Mouse (Mus musculus): Measurements from ENCODE around the gene Paqr9. TPM values are rescaled to one million over a fixed set of nuclear protein-coding genes. Genes with fewer than 3 reads are reported as not detected.

Paqr9 gene
- total and polyA plus RNA-seq, 2 experiments from 2014 or later, result 6.3 to 26.0 TPM

- Histone ChIP-seq H3K4me2 (ENCODE audit: low read depth) (no peak overlapping the region), H3K4me3 (ENCODE audit: low read depth, low read length) (no peak overlapping the region), H3K9me3 (ENCODE audit: low read length) (no peaks in the 10 kb centered on the region), H3K27me3 (ENCODE audit: insufficient read depth, low read length) (no peaks in the 10 kb centered on the region), H3K36me3 (ENCODE audit: insufficient read depth) (no peaks in the 10 kb centered on the region), H3K9ac (no peak overlapping the region), H3K4me1 (ENCODE audit: insufficient read depth) (no peaks in the 10 kb centered on the region), H3K27ac (ENCODE audit: low read depth, low read length) (no peak overlapping the region)
- DNase-seq (no peak), ATAC-seq (no peak)
- 60% methylated on average over 7 of the region's 7 CpGs for WGBS
- TF ChIP-seq CTCF (IDR thresholded peaks at IDR 0.05; ENCODE audit: low read depth), result no peak
Observed at GRCm38 (mm10) chr9:95546679-95547078, 12.8 kb upstream of the Paqr9 start.

GRCm38 (mm10) chr9:95549626-95550411 lies 9.6 kb upstream of the Paqr9 start:
- ATAC-seq, result no peak
- Histone ChIP-seq H3K27ac (ENCODE audit: low read depth, low read length) (no peak overlapping the region), H3K9me3 (ENCODE audit: low read length) (no peaks in the 10 kb centered on the region), H3K9ac (no peak overlapping the region), H3K27me3 (ENCODE audit: insufficient read depth, low read length) (no peaks in the 10 kb centered on the region), H3K36me3 (ENCODE audit: insufficient read depth) (no peaks in the 10 kb centered on the region), H3K4me3 (ENCODE audit: low read depth, low read length) (no peak overlapping the region), H3K4me1 (ENCODE audit: insufficient read depth) (no peaks in the 10 kb centered on the region), H3K4me2 (ENCODE audit: low read depth) (no peak overlapping the region)
- DNase-seq, result no peak
- 73% methylated on average over 15 of the region's 15 CpGs for WGBS
- no peak for TF ChIP-seq CTCF (IDR thresholded peaks at IDR 0.05; ENCODE audit: low read depth)

GRCm38 (mm10) chr9:95550856-95551774 lies 8.3 kb upstream of the Paqr9 start:
- DNase-seq (no peak), ATAC-seq (no peak)
- Histone ChIP-seq H3K4me3 (ENCODE audit: low read depth, low read length) (no peak overlapping the region), H3K9me3 (ENCODE audit: low read length) (no peaks in the 10 kb centered on the region), H3K27ac (ENCODE audit: low read depth, low read length) (no peak overlapping the region), H3K4me1 (ENCODE audit: insufficient read depth) (no peaks in the 10 kb centered on the region), H3K27me3 (ENCODE audit: insufficient read depth, low read length) (no peaks in the 10 kb centered on the region), H3K4me2 (ENCODE audit: low read depth) (no peak overlapping the region), H3K9ac (no peak overlapping the region), H3K36me3 (ENCODE audit: insufficient read depth) (no peaks in the 10 kb centered on the region)
- TF ChIP-seq CTCF (IDR thresholded peaks at IDR 0.05; ENCODE audit: low read depth), result no peak
- WGBS, result 86% methylated on average over 9 of the region's 9 CpGs

GRCm38 (mm10) chr9:95552175-95552705 lies 7.2 kb upstream of the Paqr9 start:
- ATAC-seq (no peak), DNase-seq (no peak)
- Histone ChIP-seq H3K9me3 (ENCODE audit: low read length) (no peaks in the 10 kb centered on the region), H3K27ac (ENCODE audit: low read depth, low read length) (no peak overlapping the region), H3K4me3 (ENCODE audit: low read depth, low read length) (no peak overlapping the region), H3K36me3 (ENCODE audit: insufficient read depth) (no peaks in the 10 kb centered on the region), H3K9ac (no peak overlapping the region), H3K4me2 (ENCODE audit: low read depth) (no peak overlapping the region), H3K4me1 (ENCODE audit: insufficient read depth) (no peaks in the 10 kb centered on the region), H3K27me3 (ENCODE audit: insufficient read depth, low read length) (peaks cover 3% of the 10 kb centered on the region; the same call in 1 of the 2 replicates)
- 52% methylated on average over 10 of the region's 10 CpGs for WGBS
- no peak for TF ChIP-seq CTCF (IDR thresholded peaks at IDR 0.05; ENCODE audit: low read depth)

- TF ChIP-seq CTCF (IDR thresholded peaks at IDR 0.05; ENCODE audit: low read depth), result no peak
- H3K27me3 ChIP-seq (ENCODE audit: insufficient read depth, low read length), result peaks cover 8% of the 10 kb centered on the region; the same call in 1 of the 2 replicates
- ATAC-seq (no peak), DNase-seq (no peak)
- H3K4me2 ChIP-seq (ENCODE audit: low read depth), result no peak overlapping the region
- no peak overlapping the region for H3K4me3 ChIP-seq (ENCODE audit: low read depth, low read length)
- H3K4me1 ChIP-seq (ENCODE audit: insufficient read depth), result 0 out of 2 replicates have a peak, but pooled peaks cover 6% of the 10 kb centered on the region
- H3K9ac ChIP-seq, result no peak overlapping the region
- H3K9me3 ChIP-seq (ENCODE audit: low read length), result no peaks in the 10 kb centered on the region
- WGBS, result 81% methylated on average over 18 of the region's 18 CpGs
- H3K27ac ChIP-seq (ENCODE audit: low read depth, low read length), result no peak overlapping the region
- no peaks in the 10 kb centered on the region for H3K36me3 ChIP-seq (ENCODE audit: insufficient read depth)
Observed at GRCm38 (mm10) chr9:95554231-95555221, 4.9 kb upstream of the Paqr9 start.

GRCm38 (mm10) chr9:95555233-95555740 lies 4.2 kb upstream of the Paqr9 start:
- no peak for ATAC-seq
- Histone ChIP-seq H3K4me1 (ENCODE audit: insufficient read depth) (0 out of 2 replicates have a peak, but pooled peaks cover 7% of the 10 kb centered on the region), H3K4me2 (ENCODE audit: low read depth) (no peak overlapping the region), H3K36me3 (ENCODE audit: insufficient read depth) (no peaks in the 10 kb centered on the region), H3K9ac (no peak overlapping the region), H3K9me3 (ENCODE audit: low read length) (no peaks in the 10 kb centered on the region), H3K4me3 (ENCODE audit: low read depth, low read length) (no peak overlapping the region), H3K27me3 (ENCODE audit: insufficient read depth, low read length) (peaks cover 8% of the 10 kb centered on the region; the same call in 1 of the 2 replicates), H3K27ac (ENCODE audit: low read depth, low read length) (no peak overlapping the region)
- no peak for TF ChIP-seq CTCF (IDR thresholded peaks at IDR 0.05; ENCODE audit: low read depth)
- DNase-seq, result no peak
- WGBS, result 66% methylated on average over 5 of the region's 5 CpGs

All from forebrain, postnatal 0 days (tissue).